25 mouse cellular contexts compared by ENCODE assay signal in the genomic region with DNA sequence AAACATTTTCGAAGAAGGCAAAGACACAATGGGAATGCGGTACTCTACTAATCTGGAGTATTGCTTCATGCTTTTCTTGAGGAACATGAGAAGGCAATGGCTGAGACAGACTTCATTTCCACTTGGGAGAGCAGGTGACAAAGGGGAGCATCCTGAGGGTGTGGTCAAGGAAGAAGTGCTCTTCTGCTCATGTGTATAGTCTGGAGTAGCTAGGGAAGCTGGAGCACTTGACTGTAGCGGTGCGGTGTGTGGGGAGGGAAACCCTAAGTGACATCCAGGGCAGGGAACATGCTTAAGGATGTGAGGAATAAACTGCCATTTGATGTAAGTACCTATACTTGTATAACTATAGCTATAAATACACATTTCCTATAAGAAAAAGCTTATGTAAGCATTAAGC.
A peak's percentile ranks its signal among the peaks of the same experiment; 100 is the strongest.
DNase-seq lines count a peak whose midpoint lies in the region; ATAC-seq lines count a peak whose summit lies in the region.
"Had no signal": no experiment of that assay in that cellular context is flagged by ENCODE, and none has a peak within 500 bp of the region (broad histone marks: within the 10 kb centered on the region; RNA-seq: fewer than 3 reads in every experiment).

No protein-coding gene starts in this region.

- no peak overlapping the region for H3K9ac ChIP-seq in kidney, embryonic 14.5 days (ENCODE audit: low read depth, low read length)
- H3K9ac ChIP-seq in kidney, embryonic 16.5 days (replicated peaks; ENCODE audit: low read length), result no peak overlapping the region
- H3K9ac ChIP-seq: embryonic facial prominence, embryonic 12.5 days; embryonic facial prominence, embryonic 15.5 days; forebrain, embryonic 12.5 days had no signal

- peaks cover 13% of the 10 kb centered on the region; the same call in 1 of the 2 replicates for H3K4me1 ChIP-seq in kidney, embryonic 14.5 days (ENCODE audit: control insufficient read depth, insufficient read depth, low read length)
- peaks cover 17% of the 10 kb centered on the region for H3K4me1 ChIP-seq in kidney, embryonic 16.5 days (ENCODE audit: insufficient read depth, low read length)
- H3K4me1 ChIP-seq: embryonic facial prominence, embryonic 12.5 days had no signal

- H3K4me2 ChIP-seq in kidney, embryonic 14.5 days (replicated peaks; ENCODE audit: low read depth, low read length), result no peak overlapping the region
- no peak overlapping the region for H3K4me2 ChIP-seq in kidney, embryonic 16.5 days (replicated peaks; ENCODE audit: low read depth, low read length)
- H3K4me2 ChIP-seq: embryonic facial prominence, embryonic 12.5 days; embryonic facial prominence, embryonic 15.5 days; forebrain, embryonic 12.5 days had no signal

- 85% methylated on average over 4 of the region's 4 CpGs for WGBS in kidney, embryonic 14.5 days
- 75% methylated on average over 4 of the region's 4 CpGs for WGBS in kidney, embryonic 16.5 days

- H3K36me3 ChIP-seq in kidney, embryonic 14.5 days (ENCODE audit: control insufficient read depth, insufficient read depth, low read length), result no peaks in the 10 kb centered on the region
- H3K36me3 ChIP-seq in kidney, embryonic 16.5 days (ENCODE audit: insufficient read depth, low read length), result no peaks in the 10 kb centered on the region
- H3K36me3 ChIP-seq: embryonic facial prominence, embryonic 12.5 days; embryonic facial prominence, embryonic 15.5 days; forebrain, embryonic 10.5 days; forebrain, embryonic 12.5 days; G1E had no signal

- no peak for DNase-seq in kidney, postnatal 10 days
- DNase-seq in kidney, postnatal 4 days, result no peak
- no peak for DNase-seq in T-cell, adult 2 months (ENCODE audit: low spot score)
- DNase-seq: adrenal gland, adult 2 months; adrenal gland, postnatal 10 days; adrenal gland, postnatal 25 days; cerebellum, adult 11 months; cerebellum, adult 18-20 months; cerebellum, adult 8-10 months; cerebellum, adult 9-11 months; cerebellum, postnatal 14 days; cerebellum, postnatal 36 days; embryo, embryonic 11 days had no signal

- no peak overlapping the region for H3K27ac ChIP-seq in kidney, embryonic 14.5 days (ENCODE audit: low read depth, low read length)
- H3K27ac ChIP-seq in kidney, embryonic 16.5 days (ENCODE audit: low read length), result no peak overlapping the region
- H3K27ac ChIP-seq: embryonic facial prominence, embryonic 12.5 days; embryonic facial prominence, embryonic 15.5 days; forebrain, embryonic 10.5 days; forebrain, embryonic 12.5 days had no signal

- no peaks in the 10 kb centered on the region for H3K27me3 ChIP-seq in kidney, embryonic 14.5 days (ENCODE audit: control insufficient read depth, insufficient read depth, low read length)
- H3K27me3 ChIP-seq in kidney, embryonic 16.5 days (ENCODE audit: insufficient read depth, low read length), result no peaks in the 10 kb centered on the region
- H3K27me3 ChIP-seq: embryonic facial prominence, embryonic 12.5 days; embryonic facial prominence, embryonic 15.5 days; forebrain, embryonic 12.5 days; Patski had no signal

- no peak overlapping the region for H3K4me3 ChIP-seq in kidney, embryonic 14.5 days (ENCODE audit: low read length)
- no peak overlapping the region for H3K4me3 ChIP-seq in kidney, embryonic 16.5 days (ENCODE audit: low read length)
- H3K4me3 ChIP-seq: embryonic facial prominence, embryonic 12.5 days; embryonic facial prominence, embryonic 15.5 days; erythroblast, embryonic 14.5 days; forebrain, embryonic 10.5 days; forebrain, embryonic 12.5 days had no signal

- no peaks in the 10 kb centered on the region for H3K9me3 ChIP-seq in kidney, embryonic 14.5 days (ENCODE audit: control insufficient read depth, low read length)
- no peaks in the 10 kb centered on the region for H3K9me3 ChIP-seq in kidney, embryonic 16.5 days (ENCODE audit: low read length)
- H3K9me3 ChIP-seq: embryonic facial prominence, embryonic 12.5 days; embryonic facial prominence, embryonic 15.5 days; forebrain, embryonic 10.5 days; forebrain, embryonic 12.5 days; G1E had no signal

- ATAC-seq in kidney, embryonic 14.5 days (ENCODE audit: low FRiP score, low TSS enrichment), result 0 out of 2 replicates have a peak, but pooled peaks have one; percentile 34
- peak; percentile 51; the same call in 1 of the 2 replicates for ATAC-seq in kidney, embryonic 16.5 days (ENCODE audit: low FRiP score, low TSS enrichment)
- ATAC-seq in monocyte, adult 5-6 weeks (replicated peaks; ENCODE audit: insufficient number of reproducible peaks, low FRiP score, low TSS enrichment, poor library complexity, severe bottlenecking), result 0 out of 2 replicates have a peak, but pooled peaks have one; percentile 31
- ATAC-seq: forebrain, embryonic 14.5 days; forebrain, embryonic 16.5 days; Patski had no signal
